Mouse (Mus musculus) limb, embryonic 11.5 days (tissue): ENCODE data around the gene Hhip. TPM values are rescaled to one million over a fixed set of nuclear protein-coding genes. Genes with fewer than 3 reads are reported as not detected.
A peak's percentile ranks its signal among the peaks of the same experiment; 100 is the strongest.
"Not testable (repeated sequence)": the region's sequence is repeated elsewhere in the genome, so short reads cannot be mapped to it uniquely, and the experiment has no call there.

Experiments used
- ATAC-seq: fragments of 200-750 bp; cut with Nextera tagmentation; 2 replicates; pipeline ENCODE4 v1.8.0; 2017; ENCODE audit warnings: low read depth; ENCODE audit not compliant: insufficient number of reproducible peaks, low FRiP score, low TSS enrichment
- DNase-seq: peaks from one replicate; pipeline ENCODE4 v3.0.0-alpha.2; 2015; ENCODE audit warnings: low spot score
- H3K27ac ChIP-seq: fragments of 300-500 bp; sonication (generic); replicated peaks from 2 replicates; pipeline ENCODE4 v1.5.1; 2014; ENCODE audit warnings: low read depth, mild to moderate bottlenecking, low read length
- H3K27me3 ChIP-seq: fragments of 300-500 bp; sonication (generic); 2 replicates; pipeline ENCODE4 v1.6.1; 2014; ENCODE audit warnings: mild to moderate bottlenecking, low read length, mixed read lengths; ENCODE audit not compliant: control insufficient read depth, insufficient read depth
- H3K36me3 ChIP-seq: fragments of 300-500 bp; sonication (generic); 2 replicates; pipeline ENCODE4 v1.6.1; 2014; ENCODE audit warnings: mild to moderate bottlenecking, low read length, moderate library complexity, mixed read lengths; ENCODE audit not compliant: control insufficient read depth, insufficient read depth
- H3K4me1 ChIP-seq: fragments of 300-500 bp; sonication (generic); 2 replicates; pipeline ENCODE4 v1.6.1; 2014; ENCODE audit warnings: low read length, mixed read lengths; ENCODE audit not compliant: control insufficient read depth, insufficient read depth
- H3K4me2 ChIP-seq: fragments of 300-500 bp; sonication (generic); 2 replicates; pipeline ENCODE4 v1.6.1; 2014; ENCODE audit warnings: low read depth, mild to moderate bottlenecking, moderate library complexity; ENCODE audit not compliant: severe bottlenecking
- H3K4me3 ChIP-seq: fragments of 300-500 bp; sonication (generic); 2 replicates; pipeline ENCODE4 v1.5.1; 2014; ENCODE audit warnings: low read depth, low read length
- H3K9ac ChIP-seq: fragments of 300-500 bp; sonication (generic); 2 replicates; pipeline ENCODE4 v1.6.1; 2014; ENCODE audit warnings: mild to moderate bottlenecking, low read length
- H3K9me3 ChIP-seq: fragments of 300-500 bp; sonication (generic); 2 replicates; pipeline ENCODE4 v1.6.1; 2016; ENCODE audit warnings: low read length; ENCODE audit not compliant: control insufficient read depth
- WGBS: fragments of 180-500 bp; shearing (Covaris S2); extraction: QIAGEN DNeasy Blood & Tissue Kit; methylation state at CpG from one replicate; pipeline ENCODE4 v1.1.7; 2014; 5-methylcytosine and 5-hydroxymethylcytosine counted together
- polyA plus RNA-seq: library from polyadenylated mRNA; unstranded; fragments of >200 nt; fragmentation: Nextera tagmentation; extraction: Ambion mirVana; gene quantifications from 2 replicates; pipeline ENCODE4 v1.2.1, GENCODE M21; 2014

Hhip gene
- polyA plus RNA-seq, 1 experiment from 2014 or later, result 1.8 TPM

DNA sequence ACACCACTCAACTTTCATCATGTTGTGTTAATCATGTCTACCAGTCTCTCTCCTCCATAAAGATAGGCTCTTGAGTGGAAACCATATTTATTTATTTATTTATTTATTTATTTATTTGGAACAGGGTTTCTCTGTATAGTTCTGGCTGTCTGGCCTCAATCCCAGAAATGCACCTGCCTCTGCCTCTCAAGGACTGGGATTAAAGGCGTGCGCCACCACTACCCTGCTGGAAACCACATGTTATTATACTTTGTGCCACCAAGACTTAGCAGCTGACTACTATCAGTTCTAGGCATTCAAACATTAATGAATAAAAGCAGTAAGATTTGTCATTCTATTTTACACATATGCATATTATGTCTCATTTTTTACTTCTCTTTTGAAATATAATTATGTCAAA, 42.0 kb downstream of the Hhip start:
- H3K4me1 ChIP-seq, result no peaks in the 10 kb centered on the region
- DNase-seq (no peak), ATAC-seq (no peak)
- no peak overlapping the region for H3K4me3 ChIP-seq
- WGBS, result 96% methylated on average over 2 of the region's 2 CpGs
- no peaks in the 10 kb centered on the region for H3K9me3 ChIP-seq
- no peak overlapping the region for H3K9ac ChIP-seq
- no peak overlapping the region for H3K27ac ChIP-seq
- H3K4me2 ChIP-seq, result no peak overlapping the region
- H3K27me3 ChIP-seq, result no peaks in the 10 kb centered on the region
- no peaks in the 10 kb centered on the region for H3K36me3 ChIP-seq

DNA sequence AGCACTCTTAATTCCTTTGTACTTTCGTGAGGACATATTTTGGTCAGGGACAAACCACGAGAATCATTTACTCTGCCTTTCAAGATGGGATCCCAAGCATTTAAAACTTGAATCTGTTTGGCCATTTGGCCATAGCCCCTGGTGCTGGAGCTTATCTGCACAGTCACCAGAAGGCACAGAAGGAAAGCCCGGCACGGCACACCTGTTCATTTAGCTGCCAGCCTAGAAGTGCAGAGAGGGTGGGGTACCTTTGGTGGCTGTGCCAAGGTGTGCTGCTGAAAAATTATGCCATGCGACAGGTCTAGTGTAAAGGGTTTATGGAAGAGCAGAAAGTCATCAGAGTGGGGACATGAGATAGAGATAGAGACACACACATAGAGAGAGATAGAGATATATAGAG, 53.4 kb downstream of the Hhip start:
- Histone ChIP-seq H3K9ac (no peak overlapping the region), H3K9me3 (no peaks in the 10 kb centered on the region)

DNA sequence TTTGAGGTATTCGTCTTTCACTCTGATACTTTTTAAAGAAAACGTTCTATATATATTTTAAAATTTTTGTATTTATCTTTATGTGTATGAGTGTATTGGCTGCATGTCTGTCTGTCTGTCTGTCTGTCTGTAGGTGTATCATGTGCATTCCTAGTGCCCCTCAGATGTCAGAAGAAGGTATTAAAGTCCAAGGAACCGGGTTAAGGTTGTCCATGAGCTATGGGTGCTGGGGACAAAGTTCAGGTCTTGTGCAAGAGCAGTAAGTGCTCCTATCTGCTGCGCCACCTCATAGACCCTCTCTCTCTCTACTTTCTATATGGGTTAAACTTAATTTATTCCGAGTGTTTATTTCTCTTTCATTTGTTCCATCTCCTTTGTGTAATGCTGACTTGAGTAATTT, 55.5 kb downstream of the Hhip start:
- H3K4me3 ChIP-seq, result no peak overlapping the region
- WGBS, result 91% methylated on average over 5 of the region's 5 CpGs
- ATAC-seq (no peak), DNase-seq (no peak)
- H3K9me3 ChIP-seq, result no peaks in the 10 kb centered on the region
- no peaks in the 10 kb centered on the region for H3K36me3 ChIP-seq
- no peaks in the 10 kb centered on the region for H3K4me1 ChIP-seq
- H3K4me2 ChIP-seq, result no peak overlapping the region
- no peaks in the 10 kb centered on the region for H3K27me3 ChIP-seq
- no peak overlapping the region for H3K9ac ChIP-seq
- H3K27ac ChIP-seq, result no peak overlapping the region

More for the DNA sequence above, 53.4 kb downstream of the Hhip start:
- ATAC-seq (no peak), DNase-seq (no peak)
- Histone ChIP-seq H3K4me3 (no peak overlapping the region), H3K36me3 (no peaks in the 10 kb centered on the region), H3K4me1 (no peaks in the 10 kb centered on the region), H3K27ac (no peak overlapping the region), H3K27me3 (no peaks in the 10 kb centered on the region), H3K4me2 (no peak overlapping the region)
- WGBS, result 86% methylated on average over 5 of the region's 5 CpGs

DNA sequence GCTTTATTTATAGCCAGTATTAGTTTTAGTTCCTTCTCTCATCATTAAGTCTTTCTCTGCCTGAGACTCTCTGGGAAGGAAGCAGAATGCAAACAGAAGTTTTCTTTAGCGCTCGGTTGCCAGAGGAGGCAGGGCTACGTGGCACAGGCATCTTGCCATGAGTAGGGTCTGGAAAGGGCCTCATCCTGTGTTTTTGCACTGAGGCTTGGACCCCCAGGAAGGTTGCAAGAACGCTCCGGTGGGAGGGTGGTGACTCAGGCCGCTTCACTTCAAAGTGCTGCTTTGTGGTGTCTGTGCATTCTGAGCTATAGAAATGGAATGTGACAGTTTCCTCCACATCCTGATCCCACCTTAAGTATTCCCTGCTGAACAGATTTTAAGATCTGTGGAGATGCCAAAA, 62.7 kb downstream of the Hhip start:
- no peaks in the 10 kb centered on the region for H3K9me3 ChIP-seq
- H3K27me3 ChIP-seq, result no peaks in the 10 kb centered on the region
- WGBS, result 62% methylated on average over 6 of the region's 6 CpGs
- DNase-seq (no peak), ATAC-seq (no peak)
- no peak overlapping the region for H3K27ac ChIP-seq
- no peak overlapping the region for H3K9ac ChIP-seq
- no peaks in the 10 kb centered on the region for H3K4me1 ChIP-seq
- H3K4me2 ChIP-seq, result no peak overlapping the region
- no peaks in the 10 kb centered on the region for H3K36me3 ChIP-seq
- no peak overlapping the region for H3K4me3 ChIP-seq

DNA sequence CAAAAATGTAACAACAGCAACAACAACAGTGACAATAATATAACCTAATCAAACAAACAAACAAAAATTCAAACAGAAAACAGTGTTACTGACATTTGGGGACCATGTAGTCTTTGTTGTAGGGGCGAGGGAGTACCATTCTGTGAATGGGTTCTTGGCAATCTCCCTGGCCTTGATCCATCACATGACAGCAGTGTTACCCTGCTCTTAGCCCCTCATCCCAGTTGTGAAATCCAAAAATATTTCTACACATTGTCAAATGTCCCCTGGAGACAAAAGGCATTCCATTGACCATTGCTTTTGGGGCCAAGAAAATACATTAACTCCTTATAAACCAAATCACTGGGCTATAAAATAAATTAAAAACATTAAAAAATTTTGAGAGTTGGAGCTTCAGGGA, 64.3 kb downstream of the Hhip start:
- Histone ChIP-seq H3K4me1 (no peaks in the 10 kb centered on the region), H3K9me3 (no peaks in the 10 kb centered on the region), H3K4me2 (no peak overlapping the region), H3K4me3 (no peak overlapping the region), H3K9ac (no peak overlapping the region), H3K36me3 (no peaks in the 10 kb centered on the region), H3K27ac (no peak overlapping the region), H3K27me3 (no peaks in the 10 kb centered on the region)
- ATAC-seq (no peak), DNase-seq (no peak)
- 80% methylated on average over 1 of the region's 1 CpGs for WGBS

DNA sequence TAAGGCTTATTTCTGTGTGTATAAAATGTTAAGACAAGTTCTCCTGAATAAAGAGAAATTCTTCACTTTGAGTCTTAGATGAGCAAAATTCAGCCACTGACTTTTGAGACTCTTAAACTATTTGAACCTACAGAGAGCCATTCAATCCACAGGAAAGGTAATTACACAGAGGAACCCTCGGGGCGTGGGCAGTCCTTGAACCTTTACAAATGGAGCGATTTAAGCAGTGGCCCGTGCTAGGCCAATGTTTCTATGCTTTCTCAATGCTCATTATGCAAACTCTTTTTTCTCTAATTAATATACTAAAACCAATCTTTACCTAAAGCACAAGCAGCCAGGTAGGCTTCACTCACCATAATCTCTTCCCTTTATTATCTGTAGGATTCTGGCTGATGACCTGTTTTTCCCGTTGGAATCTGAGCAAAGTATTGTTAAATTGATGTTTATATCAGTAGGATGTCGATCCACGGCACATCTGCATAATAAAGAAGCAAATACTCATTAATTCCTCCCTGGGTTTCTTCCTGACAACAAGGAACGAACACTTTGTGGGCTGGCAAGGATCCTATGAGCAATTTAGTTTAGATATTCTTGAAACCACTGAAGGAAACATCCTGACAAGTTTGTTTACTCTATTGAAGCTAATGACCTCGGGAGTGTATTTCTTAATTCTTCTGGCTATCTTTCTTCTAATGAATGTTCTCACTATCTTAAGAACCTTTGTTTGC, 65.5 kb downstream of the Hhip start:
- Histone ChIP-seq H3K36me3 (no peaks in the 10 kb centered on the region), H3K9me3 (no peaks in the 10 kb centered on the region), H3K27me3 (no peaks in the 10 kb centered on the region), H3K4me2 (no peak overlapping the region), H3K9ac (no peak overlapping the region), H3K4me1 (no peaks in the 10 kb centered on the region), H3K4me3 (no peak overlapping the region), H3K27ac (no peak overlapping the region)
- WGBS, result 62% methylated on average over 9 of the region's 9 CpGs
- no peak for DNase-seq
- no peak for ATAC-seq

DNA sequence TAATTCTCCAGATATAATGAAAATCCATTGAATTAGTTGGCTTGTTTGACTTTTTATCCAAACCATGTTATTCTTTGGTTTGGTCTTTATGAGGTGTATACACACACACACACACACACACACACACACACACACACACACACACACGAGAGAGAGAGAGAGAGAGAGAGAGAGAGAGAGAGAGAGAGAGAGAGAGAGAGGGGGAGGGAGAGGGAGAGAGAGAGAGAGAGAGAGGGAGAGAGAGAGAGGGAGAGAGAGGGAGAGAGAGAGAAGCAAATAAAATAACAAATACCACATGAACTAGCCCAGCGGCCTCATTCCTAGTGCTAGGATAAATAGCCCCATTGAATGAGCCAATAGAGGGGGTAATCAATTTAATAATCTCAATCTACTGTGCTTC, 66.4 kb downstream of the Hhip start:
- not testable (repeated sequence) for H3K9me3 ChIP-seq, H3K4me3 ChIP-seq, ATAC-seq, H3K27ac ChIP-seq, H3K4me2 ChIP-seq, H3K9ac ChIP-seq, H3K4me1 ChIP-seq, H3K36me3 ChIP-seq, H3K27me3 ChIP-seq, DNase-seq
- 87% methylated on average over 1 of the region's 2 CpGs for whole genome bisulfite sequencing

DNA sequence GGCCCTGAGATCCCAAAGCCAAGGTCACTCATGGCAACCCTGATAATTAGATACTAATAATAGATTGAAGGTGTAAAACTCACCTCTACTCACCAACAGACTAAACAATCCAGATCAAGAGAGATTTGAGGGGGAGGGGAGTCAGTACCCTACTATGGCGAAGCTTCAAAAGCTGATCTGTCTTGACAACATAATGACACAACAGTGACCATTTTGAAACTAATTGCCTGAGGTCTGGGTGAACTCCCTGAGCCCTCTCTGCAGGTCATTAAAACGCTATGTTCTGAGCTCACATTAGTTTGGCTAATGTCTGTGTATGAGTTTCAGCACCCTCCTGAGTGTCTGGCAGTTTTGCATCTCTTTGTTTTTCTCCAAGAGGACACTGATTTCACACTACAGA, 72.9 kb downstream of the Hhip start:
- 23% methylated on average over 2 of the region's 2 CpGs for WGBS
- Histone ChIP-seq H3K4me2 (no peak overlapping the region), H3K9ac (no peak overlapping the region), H3K9me3 (no peaks in the 10 kb centered on the region), H3K27me3 (no peaks in the 10 kb centered on the region), H3K4me3 (no peak overlapping the region), H3K27ac (no peak overlapping the region), H3K36me3 (no peaks in the 10 kb centered on the region), H3K4me1 (peaks cover 9% of the 10 kb centered on the region; the same call in 1 of the 2 replicates)
- no peak for ATAC-seq
- no peak for DNase-seq

DNA sequence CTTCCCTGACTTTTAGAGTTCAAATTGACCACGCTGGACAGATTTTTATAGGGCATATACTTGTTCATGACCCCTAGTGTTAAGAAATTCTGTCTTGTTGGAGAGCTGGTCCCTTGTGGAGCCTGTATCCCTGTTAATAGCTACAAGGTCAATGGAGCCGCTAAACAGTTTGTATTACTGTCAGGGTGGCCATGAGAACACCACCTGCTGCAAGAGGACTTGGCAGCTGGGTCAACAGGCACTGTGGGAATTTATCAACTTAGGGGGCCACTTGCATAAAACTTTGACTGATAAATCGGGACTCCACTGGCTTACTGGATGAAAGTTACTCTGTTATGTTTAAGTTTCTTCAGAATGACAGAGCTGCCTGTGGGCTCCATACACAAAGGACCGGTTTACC, 75.7 kb downstream of the Hhip start:
- Histone ChIP-seq H3K36me3 (no peaks in the 10 kb centered on the region), H3K27me3 (no peaks in the 10 kb centered on the region), H3K4me1 (peaks cover 9% of the 10 kb centered on the region; the same call in 1 of the 2 replicates), H3K4me3 (no peak overlapping the region), H3K9ac (no peak overlapping the region), H3K27ac (no peak overlapping the region), H3K9me3 (no peaks in the 10 kb centered on the region), H3K4me2 (no peak overlapping the region)
- peak; percentile 50 for DNase-seq
- WGBS, result 52% methylated on average over 4 of the region's 4 CpGs
- ATAC-seq, result no peak
